Mouse (Mus musculus) cortical plate, adult 2 months (tissue): Measurements from ENCODE around the gene Nqo1.

Experiments used
- CTCF ChIP-seq: fragments of 200-500 bp; IDR thresholded peaks from 2 replicates; pipeline ENCODE4 v1.5.1; 2011; ENCODE audit warnings: mild to moderate bottlenecking, control low read depth, low read length; ENCODE audit not compliant: insufficient read depth; ENCODE audit errors: extremely low read depth
- POLR2A ChIP-seq: fragments of 200-500 bp; IDR thresholded peaks from 2 replicates; pipeline ENCODE4 v1.6.1; 2011; ENCODE audit warnings: mild to moderate bottlenecking, low read length, control low read depth; ENCODE audit not compliant: insufficient read depth; ENCODE audit errors: extremely low read depth

- no peak for TF ChIP-seq POLR2A
- peak; percentile 22; the same call in 1 of the 2 replicates for TF ChIP-seq CTCF
Observed at GRCm38 (mm10) chr8:107387861-107388260, 15.1 kb downstream of the Nqo1 start.
